Mouse (Mus musculus): ENCODE results near the gene Gm11492.

DNA sequence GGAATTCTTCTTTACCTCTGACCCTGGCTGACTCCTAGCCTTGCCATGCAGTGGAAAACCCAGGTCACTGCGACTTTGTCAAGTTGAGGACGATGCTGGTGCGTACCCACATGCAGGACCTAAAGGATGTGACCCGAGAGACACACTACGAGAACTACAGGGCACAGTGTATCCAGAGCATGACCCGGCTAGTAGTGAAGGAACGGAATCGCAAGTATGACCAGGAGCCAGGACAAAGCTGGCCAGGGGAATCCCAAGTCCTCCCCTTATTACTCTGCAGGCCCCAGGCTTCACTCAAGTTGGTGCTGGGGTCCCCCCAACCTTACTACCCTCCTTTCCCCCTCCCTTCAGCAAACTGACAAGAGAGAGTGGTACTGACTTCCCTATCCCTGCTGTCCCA lies 23.2 kb downstream of the Gm11492 start:
- no peak for TF ChIP-seq POLR2A (IDR thresholded peaks at IDR 0.05; ENCODE audit: low read depth, low read length)
- no peak for TF ChIP-seq CTCF (IDR thresholded peaks at IDR 0.05; ENCODE audit: extremely low read depth, insufficient read length, insufficient replicate concordance, low read depth, low read length)

All from small intestine, adult 2 months (tissue).